Mouse (Mus musculus): ENCODE results near the gene Rnf39. TPM values are rescaled to one million over a fixed set of nuclear protein-coding genes. Genes with fewer than 3 reads are reported as not detected.

Rnf39 gene
- polyA plus RNA-seq, 1 experiment from 2014 or later = 0.63 TPM

GRCm38 (mm10) chr17:36943691-36944090, 973 bp downstream of the Rnf39 start:
- 24% methylated on average over 5 of the region's 5 CpGs for WGBS
- H3K9ac ChIP-seq (replicated peaks) = no peak overlapping the region
- peaks cover 58% of the 10 kb centered on the region for H3K27me3 ChIP-seq
- peaks cover 5% of the 10 kb centered on the region; the same call in 1 of the 2 replicates for H3K36me3 ChIP-seq
- H3K4me2 ChIP-seq (replicated peaks) = peak overlapping the region; percentile 63; the same call in 1 of the 2 replicates
- no peaks in the 10 kb centered on the region for H3K9me3 ChIP-seq
- no peak overlapping the region for H3K4me3 ChIP-seq (replicated peaks)
- no peak overlapping the region for H3K27ac ChIP-seq
- ATAC-seq = no peak
- H3K4me1 ChIP-seq (replicated peaks) = peaks cover 30% of the 10 kb centered on the region

GRCm38 (mm10) chr17:36944121-36944775, 1.5 kb downstream of the Rnf39 start:
- Histone ChIP-seq H3K4me2 (replicated peaks) (no peak overlapping the region), H3K4me1 (replicated peaks) (peaks cover 30% of the 10 kb centered on the region), H3K27ac (no peak overlapping the region), H3K9me3 (no peaks in the 10 kb centered on the region), H3K4me3 (replicated peaks) (no peak overlapping the region), H3K36me3 (peaks cover 11% of the 10 kb centered on the region), H3K27me3 (peaks cover 58% of the 10 kb centered on the region), H3K9ac (replicated peaks) (no peak overlapping the region)
- 27% methylated on average over 9 of the region's 9 CpGs for WGBS
- no peak for ATAC-seq

DNA sequence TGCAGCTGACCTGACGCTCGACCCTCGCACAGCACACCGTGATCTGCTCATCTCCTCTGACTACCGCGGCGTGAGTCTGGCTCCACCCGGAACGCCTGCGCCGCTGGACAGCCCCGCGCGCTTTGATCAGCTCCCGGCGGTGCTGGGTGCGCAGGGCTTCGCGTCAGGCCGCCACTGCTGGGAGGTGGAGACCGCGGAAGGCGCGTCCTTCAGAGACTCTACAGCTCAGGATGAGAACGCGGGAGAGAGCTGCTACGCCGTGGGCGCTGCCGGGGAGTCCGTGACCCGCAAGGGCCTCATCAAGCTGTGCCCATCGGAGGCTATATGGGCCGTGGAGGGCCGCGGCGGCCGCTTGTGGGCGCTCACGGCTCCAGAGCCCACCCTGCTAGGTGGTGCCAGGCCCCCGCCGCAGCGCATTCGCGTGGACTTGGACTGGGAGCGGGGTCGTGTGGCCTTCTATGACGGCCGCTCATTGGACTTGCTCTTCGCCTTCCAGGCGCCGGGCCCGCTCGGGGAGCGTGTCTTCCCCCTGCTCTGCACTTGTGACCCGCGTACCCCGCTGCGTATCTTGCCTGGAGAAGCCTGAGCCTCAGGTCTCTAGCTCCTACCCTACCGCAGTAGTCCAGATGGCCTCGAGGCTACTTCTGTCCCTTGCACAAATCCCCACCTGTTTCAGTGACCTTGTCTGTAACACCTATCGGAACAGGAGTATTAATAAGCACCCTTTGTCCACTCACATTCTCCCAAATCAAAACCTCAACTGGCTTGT, 4.5 kb downstream of the Rnf39 start:
- peak; percentile 65 for ATAC-seq
- Histone ChIP-seq H3K9me3 (no peaks in the 10 kb centered on the region), H3K4me3 (replicated peaks) (peak overlapping the region; percentile 59), H3K9ac (replicated peaks) (peak overlapping the region; percentile 81), H3K4me1 (replicated peaks) (peaks cover 47% of the 10 kb centered on the region), H3K4me2 (replicated peaks) (peak overlapping the region; percentile 91), H3K36me3 (peaks cover 18% of the 10 kb centered on the region), H3K27ac (peak overlapping the region; percentile 77), H3K27me3 (peaks cover 42% of the 10 kb centered on the region)
- whole genome bisulfite sequencing = under 1% methylated on average over 62 of the region's 62 CpGs

- Histone ChIP-seq H3K4me1 (replicated peaks) (peaks cover 39% of the 10 kb centered on the region), H3K27ac (no peak overlapping the region), H3K9me3 (no peaks in the 10 kb centered on the region), H3K4me3 (replicated peaks) (no peak overlapping the region), H3K27me3 (peaks cover 32% of the 10 kb centered on the region), H3K36me3 (peaks cover 20% of the 10 kb centered on the region), H3K4me2 (replicated peaks) (no peak overlapping the region), H3K9ac (replicated peaks) (no peak overlapping the region)
- no peak for ATAC-seq
- WGBS = 81% methylated on average over 1 of the region's 1 CpGs
Measured at GRCm38 (mm10) chr17:36948286-36948685, 5.6 kb downstream of the Rnf39 start.

GRCm38 (mm10) chr17:36949265-36949664, 6.5 kb downstream of the Rnf39 start:
- no peaks in the 10 kb centered on the region for H3K9me3 ChIP-seq
- H3K4me1 ChIP-seq (replicated peaks) = peaks cover 34% of the 10 kb centered on the region
- no peak overlapping the region for H3K4me3 ChIP-seq (replicated peaks)
- peaks cover 25% of the 10 kb centered on the region for H3K36me3 ChIP-seq
- no peak overlapping the region for H3K27ac ChIP-seq
- H3K9ac ChIP-seq (replicated peaks) = no peak overlapping the region
- H3K27me3 ChIP-seq = peaks cover 22% of the 10 kb centered on the region
- ATAC-seq = no peak
- no peak overlapping the region for H3K4me2 ChIP-seq (replicated peaks)
- WGBS = 95% methylated on average over 8 of the region's 8 CpGs

DNA sequence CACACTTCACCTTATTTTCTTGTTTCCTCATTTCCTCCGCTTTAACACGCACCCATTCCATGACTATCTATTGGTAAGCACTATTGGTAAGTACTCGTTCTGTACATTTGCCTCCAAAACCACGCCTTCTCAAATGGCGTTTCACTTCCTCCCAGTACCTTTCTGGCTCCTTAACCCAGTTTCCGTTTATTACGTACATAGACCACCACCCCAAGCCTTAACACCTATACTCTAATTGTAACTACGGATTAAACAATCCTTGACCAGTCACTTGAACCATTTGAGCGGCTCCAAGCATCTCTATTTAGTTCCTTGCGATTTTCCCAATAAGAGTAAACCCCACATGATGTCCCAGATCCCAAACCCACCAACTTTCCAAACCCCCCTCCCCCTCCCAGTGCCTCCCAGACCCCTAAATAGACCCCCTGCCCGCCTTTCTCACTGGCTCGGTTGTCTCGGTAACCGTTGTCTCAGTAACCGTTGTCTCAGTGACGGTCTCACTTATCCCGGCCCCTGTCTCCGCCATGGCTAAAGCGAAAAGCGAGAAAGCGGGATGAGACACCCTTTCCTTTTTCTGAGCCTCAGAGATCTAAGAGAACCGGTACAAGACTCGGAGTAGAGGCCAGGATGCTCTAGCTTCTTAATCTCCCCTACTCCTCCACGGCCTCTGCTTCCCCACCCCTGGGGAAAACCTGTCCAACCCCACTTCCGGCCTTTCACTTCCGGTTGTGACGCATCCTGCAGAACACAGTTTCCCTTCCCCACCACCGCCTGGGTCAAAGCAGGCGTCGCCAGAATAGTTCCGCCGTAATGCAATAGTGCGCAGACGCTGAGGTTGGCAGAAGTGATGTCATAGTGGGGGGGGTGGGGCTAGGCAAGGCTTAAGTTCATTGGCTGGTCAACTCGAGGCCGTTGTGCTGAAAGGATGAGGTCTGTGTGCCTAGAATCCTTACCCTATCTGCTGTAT, 8.5 kb downstream of the Rnf39 start, which contains the start of gene Ppp1r11:
Gene Ppp1r11, minus strand, starts transcription at position 761 of the 967 bp plus-strand sequence.
- Histone ChIP-seq H3K27me3 (0 out of 2 replicates have a peak, but pooled peaks cover 2% of the 10 kb centered on the region), H3K4me1 (replicated peaks) (peaks cover 31% of the 10 kb centered on the region), H3K9ac (replicated peaks) (peak within 1 kb of the TSS; percentile 72), H3K36me3 (peaks cover 30% of the 10 kb centered on the region), H3K9me3 (no peaks in the 10 kb centered on the region), H3K27ac (peak within 1 kb of the TSS; percentile 85), H3K4me2 (replicated peaks) (peak within 1 kb of the TSS; percentile 85), H3K4me3 (replicated peaks) (peak within 1 kb of the TSS; percentile 68)
- 2% methylated on average over 36 of the region's 36 CpGs for WGBS
- peak; percentile 96 for ATAC-seq

DNA sequence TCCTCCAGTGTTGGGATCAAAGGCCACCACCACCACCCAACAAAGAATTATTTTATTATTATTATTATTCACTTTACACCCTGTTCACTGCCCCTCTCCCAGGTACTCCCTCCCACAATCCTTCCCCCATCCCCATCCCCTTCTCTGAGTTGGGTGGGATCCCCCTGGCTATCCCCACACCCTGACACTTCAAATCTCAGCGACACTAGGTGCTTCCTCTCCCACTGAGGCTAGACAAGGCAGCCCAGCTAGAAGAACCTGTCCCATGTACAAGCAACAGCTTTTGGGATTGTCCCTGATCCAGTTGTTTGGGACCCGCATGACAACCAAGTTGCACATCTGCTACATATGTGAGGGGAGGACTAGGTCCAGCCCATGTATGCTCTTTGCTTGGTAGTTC, 9.9 kb downstream of the Rnf39 start:
- H3K4me2 ChIP-seq (replicated peaks) = no peak overlapping the region
- H3K9ac ChIP-seq (replicated peaks) = no peak overlapping the region
- no peak for ATAC-seq
- WGBS = 91% methylated on average over 2 of the region's 2 CpGs
- peaks cover 29% of the 10 kb centered on the region for H3K4me1 ChIP-seq (replicated peaks)
- H3K27ac ChIP-seq = no peak overlapping the region
- H3K27me3 ChIP-seq = no peaks in the 10 kb centered on the region
- H3K4me3 ChIP-seq (replicated peaks) = no peak overlapping the region
- peaks cover 34% of the 10 kb centered on the region for H3K36me3 ChIP-seq
- no peaks in the 10 kb centered on the region for H3K9me3 ChIP-seq

GRCm38 (mm10) chr17:36953062-36953461, 10.3 kb downstream of the Rnf39 start:
- Histone ChIP-seq H3K9me3 (no peaks in the 10 kb centered on the region), H3K36me3 (peaks cover 34% of the 10 kb centered on the region), H3K4me1 (replicated peaks) (peaks cover 28% of the 10 kb centered on the region), H3K9ac (replicated peaks) (no peak overlapping the region), H3K27me3 (no peaks in the 10 kb centered on the region), H3K27ac (no peak overlapping the region), H3K4me2 (replicated peaks) (no peak overlapping the region), H3K4me3 (replicated peaks) (no peak overlapping the region)
- WGBS = 87% methylated on average over 1 of the region's 1 CpGs
- no peak for ATAC-seq

GRCm38 (mm10) chr17:36957999-36958743, 15.5 kb downstream of the Rnf39 start, which contains the start of the genes Znrd1 and Znrd1as:
Gene Znrd1 (minus strand): TSS chr17:36958559.
Gene Znrd1as (plus strand): TSS chr17:36958592.
- H3K36me3 ChIP-seq = peaks cover 15% of the 10 kb centered on the region
- under 1% methylated on average over 46 of the region's 46 CpGs for WGBS
- peak within 1 kb of the TSS; percentile 84 for H3K9ac ChIP-seq (replicated peaks)
- no peaks in the 10 kb centered on the region for H3K9me3 ChIP-seq
- peak within 1 kb of the TSS; percentile 70 for H3K27ac ChIP-seq
- ATAC-seq = peak; percentile 98
- H3K4me1 ChIP-seq (replicated peaks) = peaks cover 18% of the 10 kb centered on the region
- H3K4me3 ChIP-seq (replicated peaks) = peak within 1 kb of the TSS; percentile 68
- H3K4me2 ChIP-seq (replicated peaks) = peak within 1 kb of the TSS; percentile 84
- no peaks in the 10 kb centered on the region for H3K27me3 ChIP-seq

DNA sequence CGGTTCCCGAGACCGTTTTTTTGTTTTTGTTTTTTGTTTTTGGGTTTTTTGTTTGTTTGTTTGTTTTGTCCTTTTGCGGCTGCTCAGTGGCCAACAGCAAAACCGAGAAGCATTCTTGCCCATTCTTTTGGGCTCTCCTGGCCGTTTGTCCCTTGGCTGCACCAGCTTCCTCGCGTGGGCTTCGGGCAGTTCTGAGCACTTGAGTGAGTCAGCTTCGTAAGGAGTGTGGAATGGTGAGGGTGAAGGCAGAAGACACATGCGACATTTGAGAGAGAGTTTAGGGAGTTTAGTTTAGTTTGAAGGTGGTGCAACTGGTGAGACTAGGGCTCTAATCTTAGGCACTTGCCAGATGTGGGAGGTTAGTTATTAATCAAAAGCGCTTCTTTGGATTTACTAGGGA, 16.2 kb downstream of the Rnf39 start:
- peak overlapping the region; percentile 70 for H3K9ac ChIP-seq (replicated peaks)
- peak overlapping the region; percentile 35; the same call in 1 of the 2 replicates for H3K27ac ChIP-seq
- 11% methylated on average over 12 of the region's 12 CpGs for WGBS
- no peaks in the 10 kb centered on the region for H3K27me3 ChIP-seq
- H3K4me1 ChIP-seq (replicated peaks) = peaks cover 18% of the 10 kb centered on the region
- H3K4me2 ChIP-seq (replicated peaks) = peak overlapping the region; percentile 84
- H3K36me3 ChIP-seq = peaks cover 11% of the 10 kb centered on the region
- H3K9me3 ChIP-seq = no peaks in the 10 kb centered on the region
- peak; percentile 25 for ATAC-seq
- peak overlapping the region; percentile 68 for H3K4me3 ChIP-seq (replicated peaks)

- peaks cover 18% of the 10 kb centered on the region for H3K4me1 ChIP-seq (replicated peaks)
- no peak overlapping the region for H3K27ac ChIP-seq
- H3K4me3 ChIP-seq (replicated peaks) = no peak overlapping the region
- H3K4me2 ChIP-seq (replicated peaks) = no peak overlapping the region
- ATAC-seq = no peak
- H3K36me3 ChIP-seq = peaks cover 5% of the 10 kb centered on the region; the same call in 1 of the 2 replicates
- 93% methylated on average over 1 of the region's 1 CpGs for WGBS
- no peaks in the 10 kb centered on the region for H3K27me3 ChIP-seq
- no peak overlapping the region for H3K9ac ChIP-seq (replicated peaks)
- no peaks in the 10 kb centered on the region for H3K9me3 ChIP-seq
Measured at GRCm38 (mm10) chr17:36961125-36961524, 18.4 kb downstream of the Rnf39 start.

Measured in midbrain, embryonic 13.5 days (tissue).